Mouse (Mus musculus) testis, adult 2 months (tissue): ENCODE measurements around the gene Dlg2.

Experiments used
- CTCF ChIP-seq: fragments of 200-500 bp; IDR thresholded peaks from 2 replicates; pipeline ENCODE4 v1.5.1; 2012; ENCODE audit warnings: low read depth, mild to moderate bottlenecking, inconsistent platforms, low read length, moderate library complexity; ENCODE audit not compliant: control insufficient read depth, insufficient read depth, insufficient replicate concordance
- POLR2A ChIP-seq: fragments of 200-500 bp; IDR thresholded peaks from 2 replicates; pipeline ENCODE4 v1.6.1; 2012; ENCODE audit warnings: low read depth, mild to moderate bottlenecking, inconsistent platforms, low read length, moderate library complexity; ENCODE audit not compliant: control insufficient read depth

DNA sequence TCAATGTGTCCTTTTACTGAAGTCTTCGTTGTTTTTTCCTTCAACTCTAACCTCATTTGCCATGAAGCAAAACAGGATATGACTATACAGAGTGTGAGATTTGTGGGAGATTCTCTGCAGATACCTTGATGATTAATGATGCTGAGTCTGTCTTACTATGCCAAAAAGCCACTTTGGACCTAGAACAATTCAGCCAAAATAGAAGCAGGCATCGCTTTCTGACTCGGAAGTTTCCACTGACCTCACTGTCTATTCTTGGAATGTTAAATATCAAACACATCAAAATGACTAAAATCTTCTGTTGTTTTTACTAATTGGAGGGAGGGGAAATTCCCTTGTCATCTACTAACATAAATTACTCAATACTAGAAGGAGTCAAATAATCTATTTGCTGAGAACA lies 1657.8 kb downstream of the Dlg2 start:
- TF ChIP-seq CTCF (no peak), POLR2A (no peak)
